Mouse (Mus musculus) right cerebral cortex, postnatal 25 days (tissue): ENCODE data around the gene Klra1.
"Not testable (repeated sequence)": the region's sequence is repeated elsewhere in the genome, so short reads cannot be mapped to it uniquely, and the experiment has no call there.

ENCODE experiments used
- DNase-seq: peaks from one replicate; pipeline ENCODE4 v3.0.0; 2022

Gene Klra1

GRCm38 (mm10) chr6:130386750-130387149, at the start of gene Klra1:
Gene Klra1 (minus strand): TSS chr6:130386874.
- no peak for DNase-seq

DNA sequence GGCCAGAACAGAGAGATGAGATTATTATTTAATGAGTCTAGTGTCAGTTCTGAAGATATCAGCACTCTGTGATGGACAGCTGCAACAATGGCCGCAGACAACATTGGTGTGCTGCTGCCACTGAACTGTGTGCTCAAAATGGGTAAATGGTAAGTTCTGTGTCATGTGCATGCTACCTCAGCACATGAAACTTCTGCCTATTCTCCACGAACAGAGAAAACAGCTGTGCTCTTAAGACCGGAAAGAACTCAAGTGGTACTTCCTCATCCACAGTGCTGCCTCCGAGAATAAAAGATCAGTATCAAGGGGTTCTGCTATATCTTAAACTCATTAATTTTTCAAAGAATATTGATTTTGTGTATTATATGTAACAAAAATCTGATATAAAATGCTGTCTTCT, 42.8 kb upstream of the Klra1 start:
- DNase-seq = no peak

- no peak for DNase-seq
Measured at GRCm38 (mm10) chr6:130419158-130419557, 32.5 kb upstream of the Klra1 start.

DNA sequence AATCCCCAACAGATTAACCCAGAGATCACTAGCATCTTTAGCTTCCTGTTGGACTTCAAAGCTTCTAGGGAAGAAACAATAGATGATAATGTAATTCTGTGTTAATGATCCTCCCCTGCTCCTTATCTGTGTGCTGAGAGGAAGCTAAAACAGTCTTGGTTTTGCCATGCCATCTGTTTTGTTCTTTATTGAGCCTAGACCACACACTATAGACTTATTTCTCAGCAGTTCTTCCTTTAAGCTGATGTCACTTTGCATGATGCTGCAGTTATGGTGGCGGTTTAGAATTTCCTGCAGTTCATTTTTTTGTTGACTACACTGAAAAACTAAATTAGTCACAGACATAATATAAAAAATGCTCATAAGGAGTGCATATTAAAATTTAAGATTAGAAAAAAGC, 18.2 kb upstream of the Klra1 start:
- no peak for DNase-seq

DNA sequence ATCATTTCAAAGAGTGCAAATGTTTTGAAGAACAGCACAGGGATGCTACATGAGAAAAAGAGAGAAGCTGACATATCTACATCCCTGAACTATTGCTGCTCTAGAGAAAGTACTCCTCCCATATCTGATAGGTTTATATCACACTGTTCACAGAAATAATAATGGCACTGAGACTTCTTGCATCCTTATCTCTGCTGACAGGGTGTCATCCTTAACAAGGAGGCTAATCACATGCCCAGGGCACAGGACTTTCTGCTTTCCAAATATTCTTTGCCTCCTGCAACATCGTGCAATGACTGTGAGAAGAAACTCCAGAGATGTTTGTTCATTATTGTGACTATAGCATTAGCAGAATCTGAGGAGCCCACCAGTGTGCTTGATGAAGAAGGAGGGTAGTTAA, 871 bp downstream of the Klra1 start:
- DNase-seq = no peak

GRCm38 (mm10) chr6:130382375-130382774, 4.3 kb downstream of the Klra1 start:
- DNase-seq = no peak

GRCm38 (mm10) chr6:130345381-130345780, 41.3 kb downstream of the Klra1 start:
- DNase-seq = not testable (repeated sequence)

DNA sequence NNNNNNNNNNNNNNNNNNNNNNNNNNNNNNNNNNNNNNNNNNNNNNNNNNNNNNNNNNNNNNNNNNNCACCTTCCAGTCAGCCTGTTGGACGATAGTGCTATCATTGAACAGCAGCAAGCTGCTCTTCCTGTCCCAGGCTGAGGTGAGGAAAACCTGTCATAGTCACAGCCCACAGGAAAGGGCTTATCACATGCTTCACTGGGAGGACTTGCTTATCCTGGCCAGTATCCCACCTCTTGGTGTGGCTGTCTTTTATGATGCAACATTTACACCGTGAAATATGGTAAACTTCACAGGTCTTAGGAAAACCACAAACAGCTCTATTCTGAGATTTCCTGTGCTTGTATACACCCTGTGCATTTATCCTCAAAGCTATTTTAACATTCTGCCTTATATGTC, 44.7 kb downstream of the Klra1 start:
- DNase-seq = not testable (repeated sequence)

- no peak for DNase-seq
Measured at GRCm38 (mm10) chr6:130337411-130337810, 49.3 kb downstream of the Klra1 start, which contains the start of gene Klra3. Gene Klra3 (minus strand): TSS chr6:130337574.
